Mouse (Mus musculus) midbrain, embryonic 14.5 days (tissue): ENCODE results near the gene Cdh23. TPM values are rescaled to one million over a fixed set of nuclear protein-coding genes. Genes with fewer than 3 reads are reported as not detected.

Experiments
- ATAC-seq: fragments of 200-750 bp; cut with Nextera tagmentation; 2 replicates; pipeline ENCODE4 v1.8.0; 2017; ENCODE audit warnings: moderate number of reproducible peaks, moderate library complexity; ENCODE audit not compliant: low FRiP score, low TSS enrichment
- DNase-seq: peaks from one replicate; pipeline ENCODE4 v3.0.0-alpha.2; 2015
- H3K27ac ChIP-seq: fragments of 300-500 bp; sonication (generic); replicated peaks from 2 replicates; pipeline ENCODE4 v1.5.1; 2014; ENCODE audit warnings: mild to moderate bottlenecking, low read depth, low read length, moderate library complexity
- H3K27me3 ChIP-seq: fragments of 300-500 bp; sonication (generic); 2 replicates; pipeline ENCODE4 v1.6.1; 2014; ENCODE audit warnings: low read length, control low read depth, mixed read lengths; ENCODE audit not compliant: control insufficient read depth, insufficient read depth
- H3K36me3 ChIP-seq: fragments of 300-500 bp; sonication (generic); 2 replicates; pipeline ENCODE4 v1.6.1; 2014; ENCODE audit warnings: low read length, control low read depth; ENCODE audit not compliant: control insufficient read depth, insufficient read depth
- H3K4me1 ChIP-seq: fragments of 300-500 bp; sonication (generic); 2 replicates; pipeline ENCODE4 v1.6.1; 2014; ENCODE audit warnings: mild to moderate bottlenecking, antibody characterized with exemption, low read length, control low read depth; ENCODE audit not compliant: control insufficient read depth, insufficient read depth
- H3K4me2 ChIP-seq: fragments of 300-500 bp; sonication (generic); 2 replicates; pipeline ENCODE4 v1.6.1; 2014; ENCODE audit warnings: mild to moderate bottlenecking, low read length, moderate library complexity
- H3K4me3 ChIP-seq: fragments of 300-500 bp; sonication (generic); replicated peaks from 2 replicates; pipeline ENCODE4 v1.5.1; 2014; ENCODE audit warnings: low read depth, low read length
- H3K9ac ChIP-seq: fragments of 300-500 bp; sonication (generic); replicated peaks from 2 replicates; pipeline ENCODE4 v1.6.1; 2014; ENCODE audit warnings: mild to moderate bottlenecking, low read length, moderate library complexity
- H3K9me3 ChIP-seq: fragments of 300-500 bp; sonication (generic); 2 replicates; pipeline ENCODE4 v1.6.1; 2016; ENCODE audit warnings: low read length, control low read depth, mixed read lengths; ENCODE audit not compliant: control insufficient read depth
- WGBS: fragments of 180-500 bp; shearing (Covaris S2); extraction: QIAGEN DNeasy Blood & Tissue Kit; methylation state at CpG from one replicate; pipeline ENCODE4 v1.1.7; 2014; 5-methylcytosine and 5-hydroxymethylcytosine counted together
- polyA plus RNA-seq: library from polyadenylated mRNA; unstranded; fragments of >200 nt; fragmentation: Nextera tagmentation; extraction: Ambion mirVana; gene quantifications from 2 replicates; pipeline ENCODE4 v1.2.1, GENCODE M21; 2014

Gene Cdh23
- polyA plus RNA-seq, 1 experiment from 2014 or later, result 5.0 TPM

DNA sequence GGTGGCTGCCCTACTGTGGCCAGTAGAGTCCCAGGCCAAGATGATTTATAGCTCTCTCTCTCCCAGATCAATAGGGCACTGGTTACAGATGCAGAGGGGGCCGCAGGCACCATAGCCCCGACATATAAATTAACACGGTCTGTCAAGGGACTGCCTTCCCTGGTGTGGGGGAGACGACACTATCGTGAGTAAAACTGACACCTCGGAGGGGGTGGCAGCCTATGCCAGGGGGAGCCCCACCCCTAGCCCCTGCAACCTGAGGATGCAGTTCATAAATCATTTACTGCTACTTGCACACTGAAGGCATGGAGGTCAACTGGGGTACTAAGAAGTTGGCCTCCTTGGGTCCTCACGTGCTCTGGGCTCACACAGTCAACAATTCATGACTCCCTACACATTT is 106.0 kb downstream of the Cdh23 start:
- no peak for DNase-seq
- no peak for ATAC-seq
- WGBS, result 77% methylated on average over 7 of the region's 7 CpGs
- H3K4me3 ChIP-seq, result no peak overlapping the region
- H3K4me1 ChIP-seq, result peaks cover 20% of the 10 kb centered on the region
- no peaks in the 10 kb centered on the region for H3K36me3 ChIP-seq
- no peak overlapping the region for H3K4me2 ChIP-seq
- H3K27me3 ChIP-seq, result peaks cover 8% of the 10 kb centered on the region; the same call in 1 of the 2 replicates
- no peak overlapping the region for H3K9ac ChIP-seq
- no peaks in the 10 kb centered on the region for H3K9me3 ChIP-seq
- H3K27ac ChIP-seq, result no peak overlapping the region

DNA sequence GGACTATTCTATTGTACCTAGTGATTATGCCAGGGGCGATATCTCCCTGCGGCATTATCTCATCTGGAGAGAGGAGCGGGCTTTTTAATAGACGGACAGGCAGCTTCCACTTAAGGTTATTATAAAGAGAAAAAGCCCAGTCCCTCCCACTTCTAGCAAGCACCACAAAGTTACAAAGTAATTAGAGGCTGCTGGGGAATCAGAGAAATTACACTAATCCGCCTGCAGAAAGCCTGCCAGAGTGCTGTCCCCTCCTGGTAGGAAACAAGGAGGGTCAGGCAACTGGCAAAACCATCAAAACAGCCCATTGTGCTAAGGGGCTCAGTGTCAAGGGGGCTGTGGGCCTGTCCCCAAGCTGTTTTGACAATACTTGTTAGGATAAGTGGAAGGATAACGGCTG is 110.6 kb downstream of the Cdh23 start:
- Histone ChIP-seq H3K36me3 (no peaks in the 10 kb centered on the region), H3K27ac (no peak overlapping the region), H3K27me3 (no peaks in the 10 kb centered on the region), H3K9me3 (no peaks in the 10 kb centered on the region), H3K4me1 (0 out of 2 replicates have a peak, but pooled peaks cover 7% of the 10 kb centered on the region), H3K4me2 (no peak overlapping the region), H3K9ac (no peak overlapping the region), H3K4me3 (no peak overlapping the region)
- DNase-seq (peak; percentile 41), ATAC-seq (no peak)
- WGBS, result 14% methylated on average over 6 of the region's 6 CpGs

- no peak overlapping the region for H3K4me3 ChIP-seq
- no peak for ATAC-seq
- no peak for DNase-seq
- H3K4me1 ChIP-seq, result 0 out of 2 replicates have a peak, but pooled peaks cover 7% of the 10 kb centered on the region
- no peak overlapping the region for H3K27ac ChIP-seq
- 76% methylated on average over 15 of the region's 15 CpGs for WGBS
- H3K9ac ChIP-seq, result no peak overlapping the region
- H3K4me2 ChIP-seq, result no peak overlapping the region
- H3K27me3 ChIP-seq, result no peaks in the 10 kb centered on the region
- H3K36me3 ChIP-seq, result no peaks in the 10 kb centered on the region
- H3K9me3 ChIP-seq, result 0 out of 2 replicates have a peak, but pooled peaks cover 3% of the 10 kb centered on the region
Observed at GRCm38 (mm10) chr10:60582956-60583355, 113.3 kb downstream of the Cdh23 start.

- 0 out of 2 replicates have a peak, but pooled peaks cover 3% of the 10 kb centered on the region for H3K9me3 ChIP-seq
- 0 out of 2 replicates have a peak, but pooled peaks cover 4% of the 10 kb centered on the region for H3K4me1 ChIP-seq
- no peak overlapping the region for H3K4me3 ChIP-seq
- DNase-seq, result no peak
- H3K4me2 ChIP-seq, result no peak overlapping the region
- H3K36me3 ChIP-seq, result no peaks in the 10 kb centered on the region
- 69% methylated on average over 15 of the region's 15 CpGs for WGBS
- ATAC-seq, result no peak
- H3K27ac ChIP-seq, result no peak overlapping the region
- H3K9ac ChIP-seq, result no peak overlapping the region
- H3K27me3 ChIP-seq, result no peaks in the 10 kb centered on the region
Observed at GRCm38 (mm10) chr10:60580666-60581065, 115.6 kb downstream of the Cdh23 start.

GRCm38 (mm10) chr10:60578738-60579538 is 117.4 kb downstream of the Cdh23 start:
- no peaks in the 10 kb centered on the region for H3K36me3 ChIP-seq
- H3K9me3 ChIP-seq, result 0 out of 2 replicates have a peak, but pooled peaks cover 3% of the 10 kb centered on the region
- 79% methylated on average over 12 of the region's 12 CpGs for WGBS
- ATAC-seq (no peak), DNase-seq (no peak)
- no peaks in the 10 kb centered on the region for H3K27me3 ChIP-seq
- no peak overlapping the region for H3K27ac ChIP-seq
- 0 out of 2 replicates have a peak, but pooled peaks cover 2% of the 10 kb centered on the region for H3K4me1 ChIP-seq
- H3K4me2 ChIP-seq, result no peak overlapping the region
- no peak overlapping the region for H3K9ac ChIP-seq
- H3K4me3 ChIP-seq, result no peak overlapping the region

DNA sequence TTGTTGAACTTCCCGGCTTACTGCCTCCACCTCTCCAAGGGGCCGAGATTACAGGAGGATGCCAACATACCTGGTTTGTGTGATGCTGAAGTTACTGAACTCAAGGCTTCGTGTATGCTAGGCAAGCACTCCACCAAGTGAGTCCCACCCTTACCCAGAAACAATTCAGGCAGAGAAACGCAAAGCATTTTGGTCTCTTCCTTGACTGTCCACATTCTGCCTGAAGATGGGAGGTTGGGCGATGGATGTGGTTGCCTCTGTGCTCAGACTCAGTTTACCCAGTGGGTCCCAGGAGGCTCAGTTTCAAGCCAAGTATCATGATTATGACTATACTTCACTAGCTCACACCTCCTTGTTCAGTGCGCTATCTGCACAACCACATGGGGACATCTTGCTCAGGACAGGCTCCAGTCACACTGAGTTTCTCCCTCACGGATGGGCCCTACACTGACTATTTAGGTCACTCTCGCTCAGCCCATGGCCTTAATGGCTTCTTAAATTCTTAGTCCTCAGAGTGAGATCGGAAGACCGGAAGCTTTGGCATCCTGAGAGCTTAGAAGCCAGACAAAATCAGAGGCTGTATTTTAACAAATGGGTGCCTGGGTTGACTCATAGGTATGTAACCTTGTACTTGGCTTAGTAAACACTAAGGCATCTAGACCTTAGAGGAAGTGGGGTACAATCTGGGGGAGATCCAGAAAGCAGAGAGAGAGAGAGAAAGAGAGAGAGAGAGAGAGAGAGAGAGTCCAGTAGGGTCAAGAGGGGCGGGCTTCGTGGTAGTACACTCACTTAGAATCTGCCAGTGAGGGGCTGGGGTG is 118.2 kb downstream of the Cdh23 start:
- Histone ChIP-seq H3K9me3 (0 out of 2 replicates have a peak, but pooled peaks cover 3% of the 10 kb centered on the region), H3K4me1 (0 out of 2 replicates have a peak, but pooled peaks cover 2% of the 10 kb centered on the region), H3K4me2 (no peak overlapping the region), H3K27ac (no peak overlapping the region), H3K9ac (no peak overlapping the region), H3K36me3 (no peaks in the 10 kb centered on the region), H3K4me3 (no peak overlapping the region), H3K27me3 (no peaks in the 10 kb centered on the region)
- DNase-seq (no peak), ATAC-seq (no peak)
- WGBS, result 92% methylated on average over 12 of the region's 12 CpGs

GRCm38 (mm10) chr10:60577125-60577919 is 119.0 kb downstream of the Cdh23 start:
- H3K36me3 ChIP-seq, result no peaks in the 10 kb centered on the region
- no peak overlapping the region for H3K9ac ChIP-seq
- H3K4me3 ChIP-seq, result no peak overlapping the region
- DNase-seq, result peak; percentile 81
- 39% methylated on average over 13 of the region's 13 CpGs for WGBS
- no peaks in the 10 kb centered on the region for H3K27me3 ChIP-seq
- ATAC-seq, result peak; percentile 72; the same call in 1 of the 2 replicates
- H3K9me3 ChIP-seq, result 0 out of 2 replicates have a peak, but pooled peaks cover 3% of the 10 kb centered on the region
- H3K4me2 ChIP-seq, result no peak overlapping the region
- H3K27ac ChIP-seq, result peak overlapping the region; percentile 8; the same call in 1 of the 2 replicates
- 0 out of 2 replicates have a peak, but pooled peaks cover 2% of the 10 kb centered on the region for H3K4me1 ChIP-seq

- no peak overlapping the region for H3K9ac ChIP-seq
- WGBS, result 88% methylated on average over 3 of the region's 3 CpGs
- H3K27me3 ChIP-seq, result no peaks in the 10 kb centered on the region
- H3K4me1 ChIP-seq, result 0 out of 2 replicates have a peak, but pooled peaks cover 2% of the 10 kb centered on the region
- DNase-seq (no peak), ATAC-seq (no peak)
- H3K4me2 ChIP-seq, result no peak overlapping the region
- no peak overlapping the region for H3K27ac ChIP-seq
- 0 out of 2 replicates have a peak, but pooled peaks cover under 1% of the 10 kb centered on the region for H3K9me3 ChIP-seq
- H3K36me3 ChIP-seq, result no peaks in the 10 kb centered on the region
- no peak overlapping the region for H3K4me3 ChIP-seq
Observed at GRCm38 (mm10) chr10:60574851-60575250, 121.4 kb downstream of the Cdh23 start.
